Mouse (Mus musculus) liver, adult 2 months (tissue): ENCODE results near the gene Gstz1.

ENCODE experiments used
- CTCF ChIP-seq: fragments of 200-500 bp; IDR thresholded peaks from 2 replicates; pipeline ENCODE4 v1.5.1; 2011; ENCODE audit warnings: low read depth, low read length, control low read depth
- POLR2A ChIP-seq: fragments of 200-500 bp; IDR thresholded peaks from 2 replicates; pipeline ENCODE4 v1.6.1; 2011; ENCODE audit warnings: low read length, control low read depth; ENCODE audit not compliant: insufficient read depth; ENCODE audit errors: extremely low read depth

DNA sequence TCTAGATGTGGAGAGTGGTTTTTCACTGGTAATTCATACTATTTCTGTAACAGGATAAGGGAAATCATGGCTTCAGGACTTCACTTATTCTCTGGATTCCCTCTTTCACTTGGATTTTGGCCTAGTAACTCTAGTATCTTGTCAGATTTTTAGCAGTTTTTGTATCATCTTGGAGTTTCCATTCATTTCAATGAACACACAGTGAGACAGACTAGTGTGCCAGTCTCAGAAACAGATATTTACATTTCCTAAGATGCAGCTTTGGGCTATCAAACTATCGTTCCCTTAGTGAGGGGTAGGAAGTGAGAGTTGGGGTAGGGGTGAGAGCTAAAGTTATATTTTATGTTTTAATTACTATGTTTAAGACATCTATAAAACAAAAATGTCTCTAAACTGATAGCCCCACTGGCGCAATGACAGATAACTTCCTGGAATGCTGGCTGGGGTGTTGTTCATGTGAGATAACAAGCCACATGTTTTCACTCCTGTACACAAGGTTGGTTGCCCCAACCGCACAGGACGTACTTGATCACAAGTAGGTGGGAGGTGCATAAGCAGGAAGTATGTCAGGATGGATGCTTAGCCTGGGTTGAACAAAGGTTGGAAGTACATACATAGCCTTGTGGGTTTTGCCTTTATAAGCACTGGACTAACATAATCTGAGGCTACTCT is 24.9 kb upstream of the Gstz1 start:
- TF ChIP-seq CTCF (no peak), POLR2A (no peak)
